Mouse (Mus musculus) urinary bladder, postnatal 36 days (tissue): ENCODE results near the gene Spint4.
A peak's percentile ranks its signal among the peaks of the same experiment; 100 is the strongest.

Experiments used
- DNase-seq, 2 experiments: peaks; one replicate each; pipeline ENCODE4 v3.0.0; 2022; ENCODE audit warnings: low spot score in 2 of 2, mixed read lengths in 1 of 2

Spint4 gene

DNA sequence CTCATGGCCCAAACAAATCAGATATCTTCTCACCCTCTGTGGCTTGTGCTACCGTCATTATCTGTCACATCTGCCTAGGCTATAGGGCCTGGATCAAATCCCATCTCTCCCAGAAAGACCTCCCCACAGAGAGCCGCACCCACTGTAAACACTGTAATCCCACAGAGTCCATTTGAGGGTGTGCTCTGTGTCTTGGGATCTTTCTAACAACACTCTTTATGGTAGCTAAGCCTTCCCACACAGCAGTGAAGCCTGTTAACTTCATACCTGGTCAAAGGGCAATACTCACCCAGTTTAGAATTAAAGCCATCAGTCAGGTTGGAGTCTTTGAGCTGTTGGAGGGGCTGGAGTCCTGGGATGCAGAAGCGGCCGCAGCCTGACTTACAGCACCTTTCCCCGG, 33.4 kb downstream of the Spint4 start:
- no peak for DNase-seq

DNA sequence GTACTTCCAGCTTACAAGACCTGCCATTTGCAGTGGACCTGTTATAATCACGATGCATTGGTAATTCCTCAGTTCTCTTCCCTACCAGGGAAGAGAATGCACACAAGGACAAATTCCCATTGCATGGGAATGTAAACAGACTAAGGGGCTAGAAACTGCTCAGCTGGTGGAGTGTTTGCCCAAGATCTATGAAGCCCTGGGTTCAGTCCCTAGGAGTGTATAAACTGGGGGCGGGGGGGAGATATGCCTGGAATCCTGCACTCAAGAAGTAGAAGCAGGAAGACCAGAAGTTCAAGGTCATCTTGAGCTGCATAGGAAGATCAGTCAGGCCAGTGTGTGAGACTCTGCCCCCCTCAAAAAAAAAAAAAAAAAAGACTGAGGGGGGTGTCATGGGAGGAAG, 35.0 kb downstream of the Spint4 start:
- DNase-seq: no peak

DNA sequence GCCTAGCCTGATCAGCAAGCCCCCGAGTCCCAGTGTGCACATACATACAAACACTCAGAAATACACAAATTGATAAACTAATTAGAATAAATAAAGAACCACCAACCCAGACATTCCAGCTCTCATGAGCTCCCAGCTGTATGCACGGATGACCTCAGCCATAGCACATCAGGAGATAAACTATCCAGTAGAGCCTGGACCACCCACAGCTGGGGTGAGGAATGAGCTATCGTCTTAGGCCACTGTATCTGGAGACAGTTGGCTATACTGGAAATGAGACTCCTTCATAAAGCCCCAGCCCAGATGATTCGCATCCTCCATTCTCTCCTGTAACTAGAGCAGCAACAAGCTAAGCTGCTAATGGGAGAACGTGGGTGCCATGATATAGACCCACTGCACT, 36.5 kb downstream of the Spint4 start:
- no peak for DNase-seq

DNA sequence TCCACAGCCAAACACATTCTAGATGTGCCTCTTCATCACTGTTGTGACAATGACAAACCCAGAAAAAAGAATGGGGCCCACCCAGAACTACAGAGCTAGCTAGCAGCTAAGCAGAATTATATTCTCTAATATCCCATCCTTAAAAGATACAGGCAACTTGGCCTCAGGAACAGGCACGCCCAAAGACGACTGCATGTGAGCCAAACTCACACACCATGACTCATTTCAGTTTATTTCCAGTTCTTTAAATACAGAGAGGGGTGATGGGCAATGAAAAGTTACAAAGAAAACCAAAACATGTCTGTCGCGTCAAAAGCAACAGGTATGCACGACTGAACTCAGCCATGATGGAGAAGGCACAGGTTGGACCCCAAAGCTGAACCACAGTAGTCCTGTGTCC, 37.1 kb downstream of the Spint4 start:
- DNase-seq: no peak

DNA sequence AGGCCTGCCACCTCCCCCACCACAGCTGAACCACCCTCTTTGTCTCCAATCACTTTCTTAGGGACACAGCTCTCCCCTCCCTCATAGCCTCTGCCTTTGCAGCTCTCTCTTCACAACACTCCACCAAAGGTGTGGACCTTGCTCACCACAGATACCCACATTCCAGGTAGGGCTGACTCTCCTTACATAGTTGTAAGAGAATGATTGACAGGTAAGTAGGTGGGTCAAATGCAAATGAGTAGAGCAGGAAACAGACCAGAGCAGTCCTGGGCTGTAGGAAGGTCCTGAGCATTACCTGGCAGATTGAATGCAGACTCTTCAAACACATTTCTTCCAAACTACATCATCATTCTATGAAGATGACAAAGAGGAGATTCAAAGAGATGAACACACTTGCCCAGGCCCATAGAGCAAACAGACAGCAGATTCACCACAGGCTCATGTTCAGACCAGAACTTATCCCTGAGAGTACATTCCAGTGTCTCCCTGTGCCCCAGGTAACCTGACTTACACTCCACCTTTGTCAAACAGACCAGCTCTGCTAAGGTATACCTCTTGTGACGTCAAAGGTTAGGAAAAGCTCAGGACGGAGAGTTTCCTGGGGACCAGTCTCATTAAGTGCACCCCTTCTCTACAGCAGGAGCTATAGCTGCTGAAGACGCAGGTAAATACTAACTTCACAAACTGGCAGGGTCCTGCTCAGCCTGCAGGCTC, 39.2 kb downstream of the Spint4 start:
- DNase-seq: no peak

DNA sequence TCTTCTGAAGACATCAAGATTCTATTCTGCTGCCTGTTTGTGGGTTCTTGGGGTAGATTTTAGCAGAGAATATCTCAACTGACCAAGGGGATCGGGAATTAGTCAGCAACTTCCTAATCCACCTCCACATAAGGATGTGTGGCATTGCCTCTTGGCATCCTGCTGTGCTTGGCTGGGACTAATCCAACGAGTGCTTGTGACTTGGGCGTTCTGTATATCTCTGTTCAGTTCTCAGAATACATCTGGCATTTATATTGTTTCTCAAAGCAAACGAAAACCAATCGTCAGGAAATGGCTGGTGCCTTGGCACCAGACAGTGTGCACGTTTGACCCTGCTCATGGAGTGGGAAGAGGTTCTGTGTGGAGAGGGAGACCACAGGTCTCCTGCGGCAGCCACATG, 41.6 kb downstream of the Spint4 start:
- no peak for DNase-seq

DNA sequence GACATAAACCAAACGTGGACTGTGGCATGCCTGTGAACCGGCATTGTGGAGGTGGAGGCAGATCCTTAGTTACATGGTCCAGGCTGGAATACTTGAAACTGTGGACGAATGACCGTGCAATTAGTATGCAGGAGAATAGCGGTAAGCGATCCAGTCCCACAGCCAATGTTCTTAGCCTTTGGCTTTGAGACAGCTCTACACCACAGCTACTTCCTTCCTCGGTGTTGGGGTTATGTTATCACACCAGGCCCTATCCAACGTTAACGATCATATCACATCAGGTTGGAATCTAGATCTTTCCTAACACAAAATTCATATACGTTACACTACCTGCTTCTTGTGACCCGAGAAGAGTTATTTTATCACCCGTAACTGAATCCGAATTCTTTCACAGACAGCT, 46.7 kb downstream of the Spint4 start:
- DNase-seq: no peak

DNA sequence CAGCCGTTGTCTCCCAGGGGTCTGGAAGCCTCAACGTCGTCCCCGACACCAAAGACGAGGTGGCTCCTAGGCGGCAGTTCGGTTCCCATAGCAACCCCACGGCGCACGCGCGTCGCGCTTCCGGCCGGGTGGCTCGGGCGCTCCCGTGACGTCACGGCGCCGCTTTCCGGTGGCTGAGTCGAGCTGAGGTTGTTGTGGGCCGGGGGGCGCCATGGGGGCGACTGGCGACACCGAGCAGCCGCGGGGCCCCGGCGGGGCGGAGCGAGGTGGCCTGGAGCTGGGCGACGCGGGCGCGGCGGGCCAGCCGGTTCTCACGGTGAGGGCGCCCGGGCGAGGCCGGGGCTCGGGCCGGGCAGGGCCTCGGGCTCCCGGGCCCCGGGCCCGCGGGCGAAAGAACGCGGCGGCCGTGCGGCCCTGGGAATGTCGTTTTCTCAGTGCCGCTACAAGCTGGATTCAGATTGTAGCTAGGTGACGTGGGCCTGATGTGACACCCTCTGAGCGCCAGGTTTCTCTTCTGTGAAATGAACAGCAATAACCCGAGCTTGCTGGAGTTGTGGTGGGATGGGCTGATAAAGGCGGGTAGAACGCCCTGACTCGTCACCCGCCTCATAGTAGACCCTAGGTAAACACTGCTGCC, 47.7 kb downstream of the Spint4 start, which contains the start of the genes Wfdc3 and Dnttip1:
Wfdc3 (minus strand) TSS at position 89 of the 637 bp plus-strand sequence.
Dnttip1 (plus strand) TSS at position 141 of the 637 bp plus-strand sequence.
- peak; percentile 91 to 93 for DNase-seq

DNA sequence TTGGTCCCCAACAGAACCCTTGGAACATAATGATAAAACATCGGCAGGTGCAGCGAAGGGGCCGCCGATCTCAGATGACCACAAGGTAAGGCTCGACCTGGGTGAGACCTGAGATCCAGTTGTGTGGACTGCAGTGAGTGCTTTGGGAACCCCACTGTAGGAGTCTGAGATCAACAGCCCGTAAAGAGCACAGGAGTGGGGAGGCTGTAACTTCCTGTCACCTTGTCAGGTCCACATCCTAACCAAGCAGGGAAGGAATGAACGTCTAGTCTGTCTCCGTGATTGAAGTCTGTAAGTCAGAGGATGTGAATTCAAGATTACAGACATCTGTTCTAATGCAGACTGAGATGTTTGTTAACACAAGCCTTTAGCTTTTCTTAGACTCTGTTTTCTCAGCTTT, 48.4 kb downstream of the Spint4 start:
- no peak for DNase-seq

DNA sequence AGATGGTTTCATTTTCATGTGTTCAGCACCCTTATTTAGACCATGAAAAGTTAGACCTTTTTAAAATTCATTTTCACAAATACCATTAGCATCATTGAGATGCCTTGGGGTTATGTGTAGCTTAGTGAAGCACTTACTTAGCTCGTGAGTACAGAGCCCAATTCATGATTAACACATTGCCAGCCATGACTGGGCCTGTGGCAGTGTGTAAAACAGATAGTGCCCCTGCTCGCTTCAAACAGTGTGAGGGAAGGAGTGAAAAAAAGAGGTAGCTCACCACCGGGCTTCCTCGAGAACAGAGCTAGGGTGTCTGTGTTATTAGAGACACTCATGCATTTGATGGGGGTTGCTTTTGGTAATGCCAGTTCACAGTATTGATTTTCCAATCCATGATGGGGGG, 49.9 kb downstream of the Spint4 start:
- no peak for DNase-seq

DNA sequence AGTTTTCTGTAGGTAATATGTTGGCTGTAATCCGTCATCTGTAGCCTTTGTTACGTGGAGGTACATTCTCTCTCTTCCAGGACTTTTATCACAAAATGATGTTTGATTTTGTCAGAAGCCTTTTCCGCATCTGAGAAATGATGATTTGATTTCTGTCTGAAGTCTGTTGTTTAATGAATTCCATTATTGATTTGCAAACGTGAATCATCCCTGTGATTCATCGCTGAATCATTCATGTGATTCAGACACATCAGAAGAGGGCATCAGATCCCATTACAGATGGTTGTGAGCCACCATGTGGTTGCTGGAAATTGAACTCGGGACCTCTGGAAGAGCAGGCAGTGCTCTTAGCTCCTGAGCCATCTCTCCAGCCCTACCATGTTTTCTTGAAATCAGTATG, 50.7 kb downstream of the Spint4 start:
- no peak for DNase-seq
